42 mouse cellular contexts compared by ENCODE assay signal in the genomic region with DNA sequence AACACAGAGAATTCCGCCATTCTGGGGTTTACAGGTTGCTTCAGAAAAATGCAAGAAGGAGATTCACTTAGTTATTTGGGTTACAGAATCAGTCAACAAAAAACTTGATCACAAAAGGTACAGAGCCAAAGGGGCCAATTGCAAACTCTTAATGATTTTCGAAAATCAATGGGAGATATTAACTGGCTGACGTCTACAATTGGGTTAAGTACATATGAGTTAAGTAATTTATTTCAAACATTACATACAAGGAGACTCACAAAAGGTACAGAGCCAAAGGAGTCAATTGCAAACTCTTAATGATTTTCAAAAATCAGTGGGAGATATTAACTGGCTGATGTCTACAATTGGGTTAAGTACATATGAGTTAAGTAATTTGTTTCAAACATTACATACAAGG. TPM values are rescaled to one million over a fixed set of nuclear protein-coding genes. Genes with fewer than 3 reads are reported as not detected.
"Had no signal": no experiment of that assay in that cellular context is flagged by ENCODE, and none has a peak within 500 bp of the region (broad histone marks: within the 10 kb centered on the region; RNA-seq: fewer than 3 reads in every experiment).

No protein-coding gene starts in this region.

- ATAC-seq: liver, embryonic 12.5 days; liver, postnatal 0 days; lung, postnatal 0 days; midbrain, embryonic 13.5 days; midbrain, embryonic 15.5 days; midbrain, embryonic 16.5 days had no signal

- H3K4me1 ChIP-seq: limb, embryonic 10.5 days; limb, embryonic 12.5 days; limb, embryonic 13.5 days; limb, embryonic 15.5 days; liver, embryonic 12.5 days; liver, embryonic 13.5 days; liver, embryonic 15.5 days; lung, embryonic 15.5 days; midbrain, embryonic 10.5 days; midbrain, embryonic 12.5 days; midbrain, embryonic 13.5 days; midbrain, embryonic 15.5 days; neural tube, embryonic 12.5 days had no signal

- H3K9ac ChIP-seq: limb, embryonic 12.5 days; limb, embryonic 13.5 days; limb, embryonic 15.5 days; liver, embryonic 12.5 days; liver, embryonic 13.5 days; liver, embryonic 14.5 days; liver, embryonic 15.5 days; liver, postnatal 0 days; lung, embryonic 14.5 days; lung, embryonic 15.5 days; midbrain, embryonic 12.5 days; midbrain, embryonic 13.5 days; midbrain, embryonic 15.5 days; neural tube, embryonic 12.5 days had no signal

- H3K4me2 ChIP-seq: limb, embryonic 12.5 days; limb, embryonic 13.5 days; limb, embryonic 15.5 days; liver, embryonic 12.5 days; liver, embryonic 13.5 days; liver, embryonic 15.5 days; lung, embryonic 14.5 days; lung, embryonic 15.5 days; midbrain, embryonic 11.5 days; midbrain, embryonic 12.5 days; midbrain, embryonic 13.5 days; midbrain, embryonic 15.5 days; neural tube, embryonic 12.5 days had no signal

- H3K27me3 ChIP-seq: limb, embryonic 12.5 days; limb, embryonic 13.5 days; limb, embryonic 15.5 days; liver, embryonic 12.5 days; liver, embryonic 13.5 days; liver, embryonic 15.5 days; lung, embryonic 15.5 days; midbrain, embryonic 12.5 days; midbrain, embryonic 13.5 days; midbrain, embryonic 15.5 days; neural tube, embryonic 12.5 days had no signal

- DNase-seq: left cerebral cortex, postnatal 4 days; liver; liver, embryonic 13.5 days; liver, postnatal 0 days; lung, adult 18-20 months; lung, adult 2 months; lung, embryonic 14.5 days; lung, postnatal 10 days; lung, postnatal 14 days; lung, postnatal 36 days; lung, postnatal 4 days; midbrain, embryonic 14.5 days had no signal

- H3K36me3 ChIP-seq: limb, embryonic 10.5 days; limb, embryonic 12.5 days; limb, embryonic 13.5 days; limb, embryonic 15.5 days; liver, embryonic 12.5 days; liver, embryonic 13.5 days; liver, embryonic 15.5 days; lung, embryonic 15.5 days; midbrain, embryonic 10.5 days; midbrain, embryonic 12.5 days; midbrain, embryonic 13.5 days; midbrain, embryonic 15.5 days; neural tube, embryonic 12.5 days had no signal

- H3K27ac ChIP-seq: left cerebral cortex, adult 2 months; limb, embryonic 10.5 days; limb, embryonic 12.5 days; limb, embryonic 13.5 days; limb, embryonic 15.5 days; liver, embryonic 12.5 days; liver, embryonic 13.5 days; liver, embryonic 14.5 days; liver, embryonic 15.5 days; lung, embryonic 15.5 days; macrophage; midbrain, embryonic 10.5 days; midbrain, embryonic 12.5 days; midbrain, embryonic 13.5 days; midbrain, embryonic 15.5 days; neural tube, embryonic 12.5 days had no signal

- H3K9me3 ChIP-seq: limb, embryonic 10.5 days; limb, embryonic 12.5 days; limb, embryonic 13.5 days; limb, embryonic 15.5 days; liver, embryonic 12.5 days; liver, embryonic 13.5 days; liver, embryonic 15.5 days; lung, embryonic 15.5 days; midbrain, embryonic 10.5 days; midbrain, embryonic 12.5 days; midbrain, embryonic 13.5 days; midbrain, embryonic 15.5 days; neural tube, embryonic 12.5 days had no signal

- H3K4me3 ChIP-seq: left cerebral cortex, adult 2 months; limb, embryonic 10.5 days; limb, embryonic 12.5 days; limb, embryonic 13.5 days; limb, embryonic 15.5 days; liver, embryonic 12.5 days; liver, embryonic 13.5 days; liver, embryonic 15.5 days; lung, embryonic 15.5 days; megakaryocyte, embryonic 14.5 days; midbrain, embryonic 10.5 days; midbrain, embryonic 12.5 days; midbrain, embryonic 13.5 days; midbrain, embryonic 15.5 days; myocyte; neural tube, embryonic 12.5 days had no signal

RNA-seq across cellular contexts. Expression of a gene that starts 32.1 kb away (rescaled TPM):
- total RNA-seq: left cerebral cortex, adult 2 months; left cerebral cortex, adult 8-10 months; left cerebral cortex, postnatal 10 days; left cerebral cortex, postnatal 14 days; left cerebral cortex, postnatal 25 days; left cerebral cortex, postnatal 36 days; left cerebral cortex, postnatal 4 days; megakaryocyte progenitor cell, adult 5-6 weeks; megakaryocyte, adult 5-6 weeks; megakaryocyte-erythroid progenitor cell, adult 5-6 weeks; monocyte, adult 5-6 weeks had no signal
- polyA plus RNA-seq: liver, embryonic 12.5 days; liver, embryonic 13.5 days; lung, embryonic 14.5 days; lung, embryonic 15.5 days; lung, postnatal 0 days; macrophage; midbrain, embryonic 10.5 days; midbrain, embryonic 11.5 days; neural tube, embryonic 12.5 days had no signal

RNA-seq across cellular contexts. Expression of a gene that starts 48.6 kb away (rescaled TPM):
- total RNA-seq: left cerebral cortex, adult 2 months; left cerebral cortex, adult 8-10 months; left cerebral cortex, postnatal 10 days; left cerebral cortex, postnatal 14 days; left cerebral cortex, postnatal 25 days; left cerebral cortex, postnatal 36 days; left cerebral cortex, postnatal 4 days; megakaryocyte progenitor cell, adult 5-6 weeks; megakaryocyte, adult 5-6 weeks; megakaryocyte-erythroid progenitor cell, adult 5-6 weeks; monocyte, adult 5-6 weeks had no signal
- polyA plus RNA-seq: liver, embryonic 14.5 days; liver, postnatal 0 days; lung, embryonic 16.5 days; lung, postnatal 0 days; macrophage had no signal
